Mouse (Mus musculus) Muller cell, postnatal 12 days (primary cell): ENCODE results near the gene Igf1r.
A peak's percentile ranks its signal among the peaks of the same experiment; 100 is the strongest.

Experiments used
- DNase-seq: peaks from one replicate; pipeline ENCODE4 v3.0.0-alpha.2; 2015; ENCODE audit errors: inconsistent ontology term

The Igf1r gene

GRCm38 (mm10) chr7:68080122-68080845 lies 127.7 kb downstream of the Igf1r start:
- no peak for DNase-seq

GRCm38 (mm10) chr7:68085338-68085737 lies 132.7 kb downstream of the Igf1r start:
- DNase-seq, result peak; percentile 83

DNA sequence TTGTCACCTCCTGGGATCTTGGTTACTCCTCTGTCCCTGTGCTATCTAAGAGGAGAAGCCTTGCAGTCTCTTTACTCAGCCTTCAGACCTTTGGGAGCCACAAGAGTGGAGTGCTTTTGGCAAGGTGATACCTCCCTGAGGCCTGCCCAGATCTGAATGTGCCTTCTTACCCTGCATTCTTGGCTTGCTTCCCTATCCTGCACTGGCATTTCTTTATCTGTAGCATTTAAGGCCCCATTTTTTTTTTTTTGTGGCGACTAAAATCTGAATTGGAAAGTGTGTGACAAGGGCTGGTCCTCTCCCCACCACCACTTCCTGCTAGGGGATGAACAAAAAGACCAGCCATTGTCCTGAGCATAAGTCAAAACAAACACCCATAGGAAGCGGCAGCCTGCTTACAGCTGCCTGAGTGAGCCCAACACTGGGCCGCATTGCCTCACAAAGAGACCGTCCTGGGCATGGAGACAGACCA lies 133.3 kb downstream of the Igf1r start:
- DNase-seq, result peak; percentile 80

GRCm38 (mm10) chr7:68087496-68087895 lies 134.9 kb downstream of the Igf1r start:
- DNase-seq, result no peak

- DNase-seq, result peak; percentile 54
Measured at GRCm38 (mm10) chr7:68088825-68089224, 136.2 kb downstream of the Igf1r start.

GRCm38 (mm10) chr7:68089725-68090124 lies 137.1 kb downstream of the Igf1r start:
- DNase-seq, result no peak

GRCm38 (mm10) chr7:68090576-68090975 lies 137.9 kb downstream of the Igf1r start:
- no peak for DNase-seq

GRCm38 (mm10) chr7:68092304-68092978 lies 139.8 kb downstream of the Igf1r start:
- no peak for DNase-seq

GRCm38 (mm10) chr7:68093817-68094216 lies 141.2 kb downstream of the Igf1r start:
- DNase-seq, result no peak

DNA sequence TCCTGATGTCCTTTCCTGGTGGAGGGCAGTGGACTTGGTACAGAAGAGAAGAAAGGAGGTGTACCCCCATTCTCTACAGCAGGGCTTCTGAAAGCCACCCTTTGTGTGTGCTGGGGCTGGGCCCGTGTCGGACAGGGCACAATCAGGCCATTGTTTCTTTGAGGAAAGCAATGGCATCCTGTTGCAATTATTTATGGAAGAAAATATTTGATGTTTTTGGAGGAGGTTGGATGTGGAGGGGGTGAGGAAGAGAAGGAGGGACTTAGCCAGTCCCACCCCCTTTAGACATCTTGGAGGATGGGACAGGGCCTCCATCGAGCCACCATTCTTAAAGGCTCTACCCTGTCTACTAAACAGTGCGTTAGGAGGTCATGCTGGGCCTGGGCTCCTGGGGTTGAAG lies 142.9 kb downstream of the Igf1r start:
- peak; percentile 73 for DNase-seq

DNA sequence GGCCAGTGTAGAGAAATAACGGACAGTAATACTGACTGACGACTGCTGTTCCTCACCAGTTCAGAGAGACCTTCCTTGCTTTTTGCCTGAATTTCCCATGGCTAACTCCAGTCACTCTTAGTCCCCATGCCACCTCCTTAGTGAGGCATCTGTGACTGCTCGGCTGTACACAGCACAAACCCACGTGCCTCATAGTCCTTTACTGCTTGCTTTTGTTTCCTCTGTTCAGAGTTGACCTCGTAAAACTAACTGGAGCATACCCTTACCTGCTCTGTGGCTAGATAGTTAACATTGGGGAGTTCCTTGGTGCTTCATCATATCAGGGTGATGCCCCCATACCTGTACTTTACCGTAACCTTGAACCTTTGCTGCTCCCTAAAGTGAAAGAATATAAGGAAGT lies 143.8 kb downstream of the Igf1r start:
- no peak for DNase-seq

- no peak for DNase-seq
Measured at GRCm38 (mm10) chr7:68097081-68097836, 144.6 kb downstream of the Igf1r start.

- no peak for DNase-seq
Measured at GRCm38 (mm10) chr7:68098098-68098497, 145.5 kb downstream of the Igf1r start.

DNA sequence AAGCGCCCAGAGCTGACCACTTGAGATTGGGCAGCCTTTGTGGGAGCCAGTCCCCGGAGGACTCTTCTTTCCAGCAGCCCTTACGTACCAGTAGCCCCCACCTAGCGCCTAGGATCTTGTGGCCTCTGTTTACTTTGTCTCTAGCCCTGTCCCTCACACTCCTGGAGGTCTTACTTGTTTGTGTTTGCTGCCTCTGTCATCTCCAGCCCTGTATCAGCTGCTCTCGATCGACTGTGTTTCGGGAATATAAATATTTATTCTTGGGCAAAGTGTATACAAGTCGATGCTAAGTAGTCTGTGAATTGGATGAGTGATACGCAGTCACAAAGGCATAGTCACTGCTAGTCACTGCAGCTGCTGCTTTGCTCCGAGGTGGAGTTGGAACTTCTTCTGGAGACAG lies 147.8 kb downstream of the Igf1r start:
- DNase-seq, result no peak

DNA sequence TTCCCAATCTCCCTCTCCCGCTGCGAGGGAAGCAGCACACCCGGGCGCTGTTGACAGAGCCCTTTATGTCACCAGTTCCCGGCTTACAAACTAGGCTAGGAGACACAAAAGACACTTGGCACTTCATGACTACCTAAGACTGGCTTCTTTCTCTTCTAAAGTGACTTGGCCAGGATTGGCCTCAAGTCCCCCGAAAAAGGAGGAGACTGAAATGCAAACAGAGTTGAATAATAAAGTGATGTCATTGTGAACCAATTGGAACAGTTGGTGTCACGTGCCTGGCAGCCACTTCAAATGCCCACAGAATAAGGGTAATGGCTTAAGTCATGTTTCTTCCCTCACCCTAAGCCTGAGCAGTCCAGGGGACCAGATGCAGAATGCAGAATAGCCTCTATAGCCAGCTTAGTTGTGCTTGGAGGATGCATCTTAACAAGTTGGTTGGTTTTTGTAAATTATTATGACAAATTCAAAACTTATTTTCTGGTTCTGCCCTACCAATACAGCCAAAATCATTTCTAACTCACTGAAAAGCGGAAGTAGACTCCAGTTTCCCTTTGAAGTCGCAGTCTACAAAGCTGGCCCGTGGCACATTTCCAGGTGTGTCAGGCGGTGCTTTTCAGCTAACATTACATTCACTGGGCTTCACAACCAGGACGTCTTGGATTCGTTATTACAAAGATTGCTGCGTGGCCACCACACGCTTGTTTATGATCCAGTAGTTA lies 150.0 kb downstream of the Igf1r start:
- peak; percentile 69 for DNase-seq

DNA sequence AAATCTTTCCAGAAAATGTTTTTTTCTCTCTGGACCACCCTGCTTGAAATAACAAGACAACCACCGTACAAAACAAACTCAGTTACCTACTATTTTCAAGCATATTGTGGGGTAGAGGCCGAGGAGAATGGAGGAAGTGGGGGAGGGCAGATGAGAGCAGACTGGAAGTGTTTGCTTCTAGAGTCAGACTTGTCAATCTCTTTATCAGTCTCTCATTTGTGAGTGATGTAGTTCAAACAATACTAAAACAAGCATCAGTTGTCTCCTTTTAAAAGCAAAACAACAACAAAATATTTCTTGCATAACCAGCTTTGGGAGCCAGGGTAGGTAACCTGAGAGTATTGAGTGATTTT lies 150.5 kb downstream of the Igf1r start:
- DNase-seq, result no peak

DNA sequence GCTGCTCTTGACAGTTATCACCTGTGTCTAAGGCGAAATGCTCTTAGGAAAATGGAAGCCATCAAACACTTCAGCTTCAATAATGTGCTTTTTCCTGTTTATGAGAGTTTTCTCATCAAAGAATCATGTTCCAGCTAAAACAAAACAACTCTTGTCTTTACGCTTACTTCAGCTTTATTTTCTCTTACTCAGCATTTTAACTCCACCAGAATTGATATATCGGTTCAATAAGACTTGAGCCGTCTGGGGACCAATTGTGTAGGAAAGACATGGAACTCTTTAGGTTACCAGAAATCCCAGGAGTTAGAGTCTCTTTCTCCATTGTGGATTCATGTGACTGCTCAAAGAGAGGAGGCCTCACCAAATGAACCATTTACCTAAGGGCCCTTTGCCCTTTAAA lies 158.9 kb downstream of the Igf1r start:
- no peak for DNase-seq

- no peak for DNase-seq
Measured at GRCm38 (mm10) chr7:68112582-68112981, 160.0 kb downstream of the Igf1r start.

GRCm38 (mm10) chr7:68114364-68114763 lies 161.7 kb downstream of the Igf1r start:
- DNase-seq, result no peak

DNA sequence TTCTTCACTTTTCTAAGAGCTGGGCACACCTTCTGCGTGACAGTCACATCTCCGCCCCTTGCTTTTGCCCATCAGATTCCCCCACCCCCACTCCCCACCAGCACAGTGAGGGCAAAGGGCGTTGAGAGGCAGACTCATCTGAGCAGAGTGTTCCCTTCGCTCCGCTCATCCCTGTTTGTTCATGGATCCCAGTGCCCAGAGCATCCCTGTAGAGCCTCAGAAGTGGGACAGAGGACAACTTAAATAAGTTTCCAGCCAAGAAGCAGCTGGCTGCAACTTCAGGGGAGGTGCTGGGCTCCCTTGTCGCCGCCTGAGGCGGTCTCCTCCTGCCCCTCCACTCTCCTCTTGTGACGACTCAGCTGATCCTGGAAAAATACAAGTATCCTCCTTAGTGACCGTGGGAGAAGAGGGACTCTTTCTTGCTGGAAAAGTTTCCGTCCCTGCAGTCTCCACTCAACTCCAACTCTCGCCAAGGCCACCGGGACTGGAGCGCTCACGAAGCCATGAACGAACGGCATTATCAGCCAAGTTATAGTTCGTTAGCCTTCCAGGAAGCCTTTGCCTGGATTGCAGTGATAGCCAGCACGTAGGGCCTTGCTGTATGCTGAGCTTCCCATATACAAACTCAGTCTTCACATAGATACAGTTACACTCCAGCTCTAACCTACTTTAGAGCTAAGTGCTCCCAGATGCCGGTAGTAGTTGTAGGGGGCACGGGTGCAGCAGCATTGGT lies 162.5 kb downstream of the Igf1r start:
- DNase-seq, result no peak

- no peak for DNase-seq
Measured at GRCm38 (mm10) chr7:68117567-68117966, 164.9 kb downstream of the Igf1r start.
